Mouse (Mus musculus): ENCODE data around the gene 1700029I15Rik.
A peak's percentile ranks its signal among the peaks of the same experiment; 100 is the strongest.

The 1700029I15Rik gene

DNA sequence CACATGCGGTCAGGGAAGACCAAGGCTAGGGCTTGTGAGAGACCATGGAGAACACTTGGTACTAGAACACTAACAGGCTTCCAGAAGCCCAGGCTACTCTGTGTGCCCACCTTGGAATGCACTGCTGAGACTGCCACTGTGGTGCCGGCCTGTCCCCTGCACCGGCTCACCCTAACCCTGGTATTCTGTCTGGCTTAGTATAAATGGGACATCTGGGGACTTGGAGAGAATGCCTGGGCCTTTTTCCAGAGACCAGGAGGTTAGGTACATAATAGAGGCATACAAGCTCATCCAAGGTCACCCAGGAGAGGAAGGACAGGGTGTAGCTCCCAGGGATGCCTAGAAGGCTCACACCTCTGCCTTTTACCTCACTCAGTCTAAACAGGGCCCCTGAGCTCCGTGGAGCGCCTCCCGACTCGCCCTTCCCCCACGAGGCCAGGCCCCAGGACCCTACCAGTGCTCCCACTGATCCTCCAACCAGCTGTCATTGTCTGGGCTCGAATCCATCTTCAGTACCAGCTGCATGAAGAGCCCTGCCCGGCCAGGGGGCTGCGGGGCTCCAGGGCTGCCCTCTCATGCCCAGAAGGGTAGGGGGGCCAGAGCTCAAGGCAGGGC, 9.5 kb downstream of the 1700029I15Rik start:
- DNase-seq (ENCODE audit: low spot score in 2 of 2) = peak in 1 of 2 experiments; percentile 52

DNA sequence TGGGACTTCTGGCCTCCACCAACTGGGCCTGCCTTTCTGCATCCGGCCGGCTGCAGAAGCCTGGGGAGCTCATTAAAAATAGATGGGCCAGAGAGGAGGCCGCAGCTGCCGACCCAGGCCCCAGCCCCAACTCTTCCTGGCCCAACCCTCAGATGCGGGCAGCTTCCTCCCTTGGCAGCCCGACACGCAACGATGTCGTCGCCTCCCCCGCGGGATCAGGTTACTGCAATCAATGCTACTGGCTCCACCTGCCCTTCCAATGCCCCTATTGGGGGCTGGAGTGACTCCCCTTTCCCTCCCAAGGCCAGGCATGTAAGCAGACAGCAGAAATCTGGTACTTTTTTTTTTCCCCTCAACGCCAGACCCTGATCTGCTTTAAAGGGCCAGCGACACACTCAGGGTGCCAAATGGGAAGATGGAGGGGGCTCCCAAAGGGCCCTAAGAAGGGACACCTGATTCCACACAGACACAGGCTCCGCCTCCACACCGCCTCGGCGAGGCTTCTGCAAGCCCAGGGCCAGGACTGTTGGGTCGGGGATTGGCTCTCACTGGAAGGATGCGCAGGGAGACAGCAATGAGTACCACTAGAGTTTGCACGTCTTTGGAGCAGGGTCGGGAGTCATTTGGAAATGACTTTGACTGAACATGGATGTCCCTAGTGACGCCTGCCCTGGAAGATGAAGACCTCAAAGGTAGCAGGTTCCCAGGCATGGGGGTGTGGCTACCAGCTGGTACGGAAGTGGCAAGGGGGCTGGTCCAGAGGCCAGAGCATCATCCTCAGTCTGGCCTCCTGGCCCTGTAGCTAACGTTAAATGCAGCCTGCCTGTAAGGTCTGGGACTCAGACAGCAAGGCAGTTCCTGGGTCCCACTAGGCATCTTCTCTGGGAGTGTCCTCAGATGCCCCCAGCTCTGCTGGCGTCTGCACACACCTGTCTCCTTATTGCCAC, 10.3 kb downstream of the 1700029I15Rik start:
- DNase-seq (ENCODE audit: low spot score in 2 of 2) = peak in 1 of 2 experiments; percentile 58

DNA sequence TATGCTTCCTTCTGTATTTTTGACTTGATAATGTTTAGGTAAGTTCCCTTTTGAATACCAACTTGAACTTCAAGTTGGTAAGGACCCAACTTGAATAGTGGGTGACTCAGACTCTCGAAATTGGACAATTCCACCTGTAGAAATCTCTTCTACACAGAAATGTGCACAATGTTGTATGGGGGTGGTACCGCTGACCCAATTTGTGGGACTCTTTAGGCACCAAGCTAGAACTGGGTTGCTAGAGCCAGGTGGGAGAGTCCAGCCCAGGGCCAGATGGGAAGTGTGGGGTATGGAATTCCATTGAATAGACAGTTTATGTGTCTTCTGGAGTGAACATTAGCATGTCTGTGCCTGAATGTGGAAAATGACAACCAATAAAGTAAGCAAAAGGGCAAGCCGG, 13.2 kb downstream of the 1700029I15Rik start:
- DNase-seq (ENCODE audit: low spot score in 2 of 2) = no peak

DNA sequence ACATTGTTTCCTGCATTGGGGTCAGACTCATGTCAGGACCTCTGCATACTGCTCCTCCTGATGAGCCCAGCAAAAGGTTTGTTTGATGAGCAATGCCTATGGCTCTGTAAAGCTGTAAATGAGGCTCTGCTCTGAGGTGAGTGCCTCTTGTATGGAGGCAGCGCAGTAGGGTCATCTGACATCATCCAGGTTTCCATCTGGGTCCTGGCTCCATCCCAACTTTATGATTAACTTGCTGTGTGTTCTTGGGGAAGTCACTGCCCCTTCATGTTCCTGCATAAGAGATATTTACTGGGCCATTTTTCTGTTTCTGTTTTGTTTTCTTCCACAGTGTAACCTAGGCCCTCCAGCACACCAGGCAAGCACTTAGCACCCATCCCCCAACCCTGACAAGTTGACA, 15.1 kb downstream of the 1700029I15Rik start:
- DNase-seq (ENCODE audit: low spot score in 2 of 2) = no peak

DNA sequence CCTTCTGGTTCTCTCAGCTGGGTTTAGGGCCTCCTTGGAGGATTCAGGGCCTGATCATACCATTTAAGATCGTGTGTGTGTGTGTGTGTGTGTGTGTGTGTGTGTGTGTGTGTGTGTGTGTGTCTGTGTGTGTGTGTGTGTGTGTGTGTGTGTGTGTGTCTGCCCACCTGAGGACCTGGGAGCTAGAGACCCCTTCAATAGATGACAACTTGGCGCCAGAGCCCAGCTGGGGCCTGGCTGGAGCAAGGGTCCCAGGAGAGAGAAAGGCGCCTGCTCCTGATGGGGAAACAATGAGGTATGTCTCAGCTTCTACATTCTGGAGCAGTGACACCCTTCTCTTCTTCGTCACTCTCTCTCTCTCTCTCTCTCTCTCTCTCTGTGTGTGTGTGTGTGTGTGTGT, 17.5 kb downstream of the 1700029I15Rik start:
- peak in 1 of 2 experiments; percentile 38 for DNase-seq (ENCODE audit: low spot score in 2 of 2)

DNA sequence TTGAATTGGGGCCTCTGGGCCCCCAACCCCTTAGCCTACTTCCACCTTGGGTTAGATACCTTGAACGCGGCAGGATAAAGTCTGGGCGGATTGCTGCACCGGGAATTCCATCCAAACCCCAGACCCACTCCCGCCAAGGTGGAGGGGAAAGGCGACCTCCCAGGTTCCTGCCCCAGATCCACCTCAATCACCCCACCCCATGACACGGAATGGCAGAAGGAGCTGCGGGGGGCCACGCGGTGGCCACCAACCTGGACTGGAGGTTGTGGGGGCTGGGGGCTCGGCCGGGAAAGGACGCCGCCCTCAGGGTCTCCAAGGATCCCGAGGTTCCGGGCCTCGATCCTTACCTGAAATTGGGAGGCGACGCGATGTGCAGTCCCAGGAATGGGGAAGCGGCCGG, 18.3 kb downstream of the 1700029I15Rik start:
- peak in 1 of 2 experiments; percentile 52 for DNase-seq (ENCODE audit: low spot score in 2 of 2)

DNA sequence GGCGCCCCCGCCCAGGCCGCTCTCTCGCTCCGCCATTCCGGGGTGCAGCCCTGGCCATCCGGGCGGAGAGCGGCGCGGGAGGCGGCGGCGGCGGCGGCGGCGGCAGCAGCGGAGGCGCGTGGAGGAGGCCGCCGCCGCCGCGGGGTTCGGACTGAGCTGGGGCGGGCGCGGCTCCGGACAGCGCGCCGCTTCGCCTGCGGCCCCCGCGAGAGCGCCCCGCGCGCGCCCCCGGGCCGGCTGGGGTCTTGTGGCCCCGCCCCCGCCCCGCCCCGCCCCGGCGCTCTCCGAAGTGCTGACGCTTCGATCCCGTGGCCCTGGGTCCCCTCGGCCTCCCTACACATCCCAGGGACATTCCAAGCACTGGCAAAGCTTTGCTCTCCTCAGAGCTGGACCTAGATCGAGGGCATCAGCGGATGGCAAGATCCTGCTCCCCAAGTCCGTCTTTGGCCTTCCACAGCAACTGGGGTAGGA, 18.8 kb downstream of the 1700029I15Rik start, which contains the start of gene Mapk8ip1:
Gene Mapk8ip1 (minus strand): TSS at position 173 of the 471 bp plus-strand sequence.
- DNase-seq (ENCODE audit: low spot score in 2 of 2) = peak; percentile 53 to 66

DNA sequence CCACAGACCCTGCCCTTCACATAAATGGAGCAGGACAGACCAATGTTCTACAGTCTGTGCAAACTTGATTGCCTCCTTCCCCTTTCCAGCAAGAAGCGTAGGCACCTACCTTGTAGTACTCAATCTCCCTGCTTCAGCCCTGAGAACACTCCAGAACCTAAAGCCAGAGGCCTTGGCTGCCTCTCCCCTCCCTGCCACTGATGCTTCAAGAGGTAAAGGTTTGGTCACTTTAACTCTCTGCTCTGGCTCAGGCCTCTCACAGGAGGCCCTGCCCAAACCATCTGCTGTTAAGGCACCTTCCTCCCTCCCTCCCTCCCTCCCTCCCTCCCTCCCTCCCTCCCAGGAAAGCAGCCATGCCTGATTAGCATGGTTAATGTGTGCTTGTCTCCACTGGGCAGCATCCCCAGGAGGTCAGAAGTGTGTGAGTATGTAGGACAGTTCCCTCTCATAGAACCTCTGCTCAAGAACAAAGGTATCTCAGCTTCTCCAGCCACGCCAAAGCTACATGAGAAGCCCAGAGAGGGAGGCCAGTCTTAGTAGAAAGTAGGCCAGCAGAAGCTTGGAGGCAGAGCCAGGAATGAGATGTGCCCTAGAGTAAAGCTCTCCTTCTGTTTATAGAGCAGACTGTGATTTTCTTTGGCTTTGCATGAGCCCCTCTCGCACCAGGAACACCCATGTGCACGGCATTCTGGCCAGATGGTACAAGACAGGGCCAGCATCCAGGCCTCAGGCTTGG, 20.4 kb downstream of the 1700029I15Rik start:
- peak in 1 of 2 experiments; percentile 71 for DNase-seq (ENCODE audit: low spot score in 2 of 2)

DNA sequence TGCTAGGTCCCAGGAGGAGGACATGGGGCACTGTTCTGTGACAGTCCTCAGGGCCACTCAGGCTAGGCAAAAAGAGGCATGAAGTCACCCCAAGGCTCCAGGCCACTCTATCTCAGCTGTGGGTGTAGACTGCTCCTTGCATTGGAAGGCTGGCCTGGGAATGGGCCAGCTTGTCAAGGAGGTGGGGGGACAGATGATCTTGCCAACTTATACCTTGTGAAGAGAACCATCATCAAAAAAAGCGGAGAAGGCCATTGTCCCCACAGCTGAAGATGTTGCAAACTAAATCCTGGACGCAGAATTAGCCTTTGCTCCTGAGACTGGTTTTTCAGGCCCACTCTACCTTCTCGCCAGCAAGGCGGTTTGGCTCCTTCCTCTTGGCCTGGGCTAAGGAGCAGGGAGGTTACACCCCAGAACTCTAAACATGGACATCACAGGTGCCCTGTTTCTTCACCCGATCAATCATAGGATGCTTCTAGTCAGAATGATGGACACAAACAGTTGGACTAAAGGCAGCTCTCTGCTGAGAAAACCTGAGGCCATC, 21.5 kb downstream of the 1700029I15Rik start:
- no peak for DNase-seq (ENCODE audit: low spot score in 2 of 2)

DNA sequence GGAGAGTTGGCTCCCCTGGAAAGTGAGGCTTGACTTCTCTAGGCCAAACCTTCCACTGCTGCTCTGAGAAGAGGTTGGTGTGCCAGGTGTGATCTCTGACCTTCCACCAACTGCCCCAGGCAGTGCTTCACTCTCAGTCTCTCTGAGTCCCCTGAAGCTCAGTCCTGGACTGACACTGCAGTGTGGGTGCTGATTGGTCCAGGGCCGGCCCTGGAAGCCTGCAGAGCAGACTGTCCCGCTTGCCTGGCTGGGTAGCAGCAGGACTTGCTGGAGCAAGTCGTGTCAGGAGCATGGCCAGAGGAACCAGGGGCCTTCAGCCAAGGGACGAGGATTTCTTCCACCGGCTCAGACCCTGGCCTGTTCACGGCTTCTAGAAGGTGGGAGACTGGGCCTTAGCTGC, 22.4 kb downstream of the 1700029I15Rik start:
- DNase-seq (ENCODE audit: low spot score in 2 of 2) = peak in 1 of 2 experiments; percentile 20

DNA sequence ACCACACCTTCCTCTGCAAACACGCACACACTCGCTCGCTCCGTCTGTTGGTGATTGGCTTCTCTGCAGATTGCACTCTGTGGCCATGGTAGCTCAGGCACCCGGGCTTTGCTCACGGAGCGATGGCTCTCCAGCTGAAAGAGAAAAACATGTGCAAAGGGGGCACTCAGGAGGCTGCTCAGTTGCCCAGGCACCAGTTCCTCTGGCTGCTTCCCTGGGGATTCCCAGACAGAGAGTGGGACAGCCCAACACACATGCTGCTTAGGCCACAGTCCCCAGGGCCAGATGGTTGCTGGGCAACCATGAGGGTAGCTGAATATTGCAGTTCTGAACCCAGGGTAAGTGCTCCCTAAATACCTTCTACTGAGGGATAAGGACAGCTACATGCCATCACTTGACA, 23.3 kb downstream of the 1700029I15Rik start:
- no peak for DNase-seq (ENCODE audit: low spot score in 2 of 2)

DNA sequence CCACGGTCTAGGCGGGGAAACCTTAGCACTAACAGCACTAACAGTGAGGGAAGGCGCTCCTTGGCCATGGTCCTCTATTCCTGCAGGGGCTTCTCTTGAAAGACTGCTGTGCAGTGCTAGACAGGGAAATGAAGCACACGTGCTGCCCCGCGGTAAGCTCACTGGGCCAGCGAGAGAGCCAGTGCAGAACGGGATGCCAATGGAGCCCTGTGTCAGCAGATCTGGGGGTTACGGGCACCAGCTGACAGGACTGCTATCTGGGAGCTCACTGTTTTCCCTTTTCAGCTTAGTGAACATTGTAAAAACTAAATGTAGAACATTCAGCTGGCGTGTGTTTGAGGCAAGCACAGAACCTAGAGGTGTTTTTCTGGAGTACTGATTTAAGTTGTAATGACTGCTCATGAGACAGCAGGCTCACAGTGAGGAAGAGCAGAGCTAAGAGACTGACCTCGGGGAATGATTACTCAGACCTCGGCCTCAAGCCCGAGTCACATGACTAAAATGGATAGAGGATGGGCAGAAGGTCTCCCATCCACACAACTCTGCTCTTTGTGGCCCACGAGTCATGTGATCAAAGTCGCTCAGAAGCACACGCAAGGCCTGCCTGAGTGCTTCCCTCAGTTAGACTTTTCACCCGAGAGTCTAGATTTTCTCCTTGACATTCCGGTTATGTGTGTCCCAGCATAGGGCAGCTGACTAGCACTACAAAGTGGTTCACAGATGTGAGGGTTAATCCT, 26.1 kb downstream of the 1700029I15Rik start:
- DNase-seq (ENCODE audit: low spot score in 2 of 2) = no peak

DNA sequence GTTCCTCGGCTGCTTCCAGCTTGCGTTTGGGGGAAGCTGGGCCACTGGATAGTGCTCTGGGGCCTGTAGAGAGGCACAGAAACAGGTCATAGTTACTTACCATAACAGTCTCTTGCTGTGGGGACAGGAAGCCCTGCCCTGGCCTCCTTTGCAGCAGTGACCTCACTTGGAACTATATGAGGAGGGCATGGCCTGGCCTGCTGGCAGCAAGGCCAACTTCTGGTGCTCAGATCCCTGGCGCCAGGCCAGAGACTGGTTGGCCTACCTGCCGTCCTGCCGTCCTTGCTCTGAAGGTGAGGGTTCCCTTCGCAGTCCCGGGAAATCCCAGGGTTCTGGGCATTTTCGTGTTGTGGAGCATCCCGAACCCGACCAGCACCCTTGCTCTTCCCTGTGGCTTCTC, 29.4 kb downstream of the 1700029I15Rik start:
- no peak for DNase-seq (ENCODE audit: low spot score in 2 of 2)

DNA sequence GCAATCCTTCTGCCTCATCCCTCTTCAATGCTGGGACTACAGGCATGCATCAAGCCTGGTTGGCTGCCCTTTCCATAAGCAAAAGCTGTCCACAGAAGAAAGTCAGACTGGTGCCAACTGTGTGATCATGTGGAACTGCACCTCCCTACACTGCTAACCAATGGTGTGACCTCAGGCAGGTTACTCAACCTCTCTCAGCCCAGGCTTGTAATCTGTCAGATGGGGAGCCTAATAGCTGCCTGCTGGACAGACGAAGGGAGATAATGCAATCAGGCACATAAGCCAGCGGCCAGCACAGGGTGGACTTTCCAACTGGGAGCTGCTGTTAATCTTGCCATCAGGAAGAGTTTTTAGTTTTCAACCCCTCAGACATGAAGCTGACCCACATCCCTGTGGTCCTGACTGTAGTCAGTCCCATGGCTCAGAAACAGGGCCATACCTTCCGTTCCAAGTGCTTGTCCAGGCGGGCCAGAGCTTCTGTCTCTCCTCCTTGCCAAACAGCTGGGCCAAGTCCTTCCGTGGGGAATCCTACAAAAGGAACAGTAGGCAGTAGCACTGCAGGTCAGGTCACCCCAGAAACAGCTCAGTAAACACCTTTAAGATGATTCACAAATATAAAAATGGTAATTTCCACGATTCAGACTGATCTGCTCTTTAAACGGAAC, 39.5 kb downstream of the 1700029I15Rik start:
- no peak for DNase-seq (ENCODE audit: low spot score in 2 of 2)

DNA sequence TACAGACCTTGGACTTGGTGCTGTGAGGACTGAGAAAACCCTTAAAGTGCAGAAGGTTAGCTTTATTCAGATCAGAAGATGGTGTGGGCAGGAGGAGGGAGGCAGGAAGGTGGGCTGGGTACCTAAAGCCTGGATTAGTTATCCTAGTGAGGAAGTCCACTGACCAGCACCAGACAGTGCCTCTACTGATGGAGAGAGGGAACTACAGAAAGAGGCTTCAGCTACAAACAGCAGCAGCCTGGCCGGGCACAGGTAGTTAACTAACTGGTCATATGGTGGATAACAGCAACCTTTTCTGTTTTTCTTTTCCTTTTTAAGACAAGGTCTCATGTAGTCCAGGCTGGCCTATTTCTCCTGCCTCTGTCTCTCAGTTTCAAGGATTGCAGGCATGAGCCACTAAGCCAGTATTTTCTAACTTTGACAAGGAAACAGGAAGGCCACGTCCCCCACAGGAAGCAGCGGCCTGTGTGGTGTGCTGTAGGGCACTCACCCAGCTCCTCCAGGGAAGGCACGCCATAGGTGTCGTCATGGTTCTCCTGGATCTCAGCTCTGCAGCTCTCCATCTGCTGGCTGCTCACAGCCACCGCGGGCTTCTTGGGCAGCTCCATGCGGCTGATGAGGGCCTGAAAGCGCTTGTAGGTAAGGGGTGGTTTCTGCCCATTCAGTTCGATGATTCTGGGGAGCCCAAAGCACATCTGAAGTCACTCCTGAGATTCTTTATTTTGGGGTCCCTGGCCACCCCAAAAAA, 40.2 kb downstream of the 1700029I15Rik start:
- DNase-seq (ENCODE audit: low spot score in 2 of 2) = no peak

DNA sequence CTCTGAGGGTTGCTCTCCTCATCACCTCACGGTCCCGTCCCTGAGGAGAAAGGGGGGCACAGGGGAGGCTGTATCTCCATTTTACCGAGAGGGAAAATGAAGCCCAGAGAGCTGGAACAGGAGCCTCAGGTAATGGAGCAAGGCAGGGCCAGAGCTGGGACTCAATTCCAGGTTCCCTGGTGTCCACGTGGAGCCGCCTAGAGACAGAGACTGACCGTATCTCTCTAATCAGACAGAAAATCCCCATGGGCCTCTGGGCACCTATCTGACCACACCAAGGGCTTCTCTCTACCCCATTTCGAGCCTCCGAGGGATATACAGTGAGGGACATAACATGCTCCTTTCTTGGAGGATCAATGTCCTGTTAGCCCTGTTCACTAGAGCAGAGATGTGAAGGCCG, 40.8 kb downstream of the 1700029I15Rik start:
- no peak for DNase-seq (ENCODE audit: low spot score in 2 of 2)

DNA sequence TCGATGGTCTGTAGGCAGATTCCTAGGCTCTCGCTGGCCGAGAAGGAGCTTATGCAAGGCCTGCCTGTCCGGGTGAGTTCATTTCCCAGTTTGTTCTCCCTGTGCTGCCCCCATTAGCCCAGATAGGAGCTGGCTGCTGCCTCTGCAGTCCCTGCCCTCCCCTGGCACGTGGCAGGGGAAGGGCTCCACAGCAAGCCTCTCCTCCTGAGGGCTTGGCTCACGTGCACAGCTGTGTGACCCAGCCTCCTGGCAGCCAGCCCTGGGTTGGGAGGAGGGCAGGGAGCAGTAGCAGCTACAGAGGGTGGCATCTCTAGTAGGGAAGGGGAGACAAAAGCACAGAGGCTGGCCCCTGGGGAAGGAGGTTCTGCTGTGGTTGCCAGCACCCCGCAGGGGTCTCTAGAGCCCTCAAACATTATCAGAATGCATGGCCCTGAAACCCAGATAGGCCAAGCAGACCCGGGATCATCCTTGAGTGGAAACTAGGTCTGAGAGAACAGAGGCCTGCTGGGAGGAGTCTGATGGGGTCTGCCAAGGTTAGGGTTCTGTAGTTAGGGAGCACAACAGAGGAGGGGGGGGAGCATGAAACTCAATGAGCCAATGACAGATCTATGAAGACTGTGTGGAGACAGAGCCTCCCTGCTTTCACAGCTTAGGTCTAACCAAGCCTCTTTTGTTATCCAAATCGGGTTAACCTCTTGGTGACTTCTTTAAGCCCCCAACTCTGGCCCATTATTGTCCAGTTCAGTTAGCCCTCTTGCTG, 41.5 kb downstream of the 1700029I15Rik start:
- DNase-seq (ENCODE audit: low spot score in 2 of 2) = peak; percentile 89 to 90

DNA sequence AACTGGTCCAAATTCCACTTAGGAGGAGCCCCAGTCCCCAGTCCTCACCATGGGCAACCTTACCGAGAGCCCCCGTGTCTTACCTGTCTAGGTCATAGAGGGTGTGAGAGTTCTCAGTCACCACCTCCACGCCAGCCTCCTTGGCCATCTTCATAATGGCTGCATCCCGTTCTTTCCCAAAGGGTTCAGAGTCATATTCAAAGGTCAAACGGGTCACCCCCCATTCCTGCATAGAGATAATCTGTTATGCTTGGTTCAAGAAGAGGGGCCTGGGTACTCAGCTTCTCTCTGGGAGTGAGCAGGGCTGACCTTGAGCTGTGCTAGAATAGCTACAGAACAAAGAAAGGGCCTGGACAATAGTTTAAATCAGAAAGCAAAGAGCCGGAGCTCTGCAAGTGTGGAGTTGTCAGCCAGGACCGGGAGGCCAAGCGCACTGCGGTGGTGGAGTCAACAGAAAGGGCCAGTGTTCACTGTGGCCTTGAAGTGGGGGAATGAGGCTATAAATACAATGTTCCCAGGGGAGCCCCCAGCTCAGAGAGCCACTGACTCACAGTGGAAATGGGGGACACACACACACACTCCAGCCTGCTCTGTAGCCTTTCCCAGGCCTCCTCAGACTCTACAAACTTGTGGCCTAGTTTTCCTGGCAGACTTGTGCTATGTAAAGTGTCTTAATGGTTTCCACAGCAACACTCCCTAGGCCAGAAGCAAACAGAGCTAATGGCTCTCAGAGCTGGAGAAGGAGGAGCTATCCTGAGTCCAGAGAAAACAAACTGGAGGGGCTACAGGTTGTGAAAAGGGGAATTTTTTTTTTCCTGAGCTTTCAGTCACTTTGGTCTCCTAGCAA, 42.3 kb downstream of the 1700029I15Rik start:
- peak; percentile 61 to 83 for DNase-seq (ENCODE audit: low spot score in 2 of 2)

All from right cerebral cortex, postnatal 10 days (tissue).